Mouse (Mus musculus) myocyte (in vitro differentiated cells): ENCODE measurements around the gene Chn2.

Source experiments
- CEBPB ChIP-seq: IDR thresholded peaks from 2 replicates; pipeline ENCODE4 v1.6.1; 2011; ENCODE audit warnings: mild to moderate bottlenecking, moderate library complexity; ENCODE audit not compliant: poor library complexity, insufficient read depth, severe bottlenecking
- E2F4 ChIP-seq: IDR thresholded peaks from one replicate; pipeline ENCODE4 v1.6.1; 2011; ENCODE audit warnings: mild to moderate bottlenecking, control low read depth, moderate library complexity; ENCODE audit not compliant: insufficient read depth
- POLR2A ChIP-seq: IDR thresholded peaks from one replicate; pipeline ENCODE4 v1.6.1; 2011; ENCODE audit warnings: low read depth, mild to moderate bottlenecking, control low read depth, moderate library complexity; ENCODE audit not compliant: insufficient read length
- POLR2AphosphoS2 ChIP-seq: IDR thresholded peaks from one replicate; pipeline ENCODE4 v1.6.1; 2011; ENCODE audit warnings: low read depth, control low read depth; ENCODE audit not compliant: insufficient read length
- USF1 ChIP-seq: IDR thresholded peaks from one replicate; pipeline ENCODE4 v1.6.1; 2011; ENCODE audit warnings: low read depth, mild to moderate bottlenecking, control low read depth, moderate library complexity

GRCm38 (mm10) chr6:54078269-54078668, 38.9 kb downstream of the Chn2 start:
- TF ChIP-seq POLR2A (no peak), CEBPB (no peak), USF1 (no peak), E2F4 (no peak), POLR2AphosphoS2 (no peak)
